Mouse (Mus musculus) embryo, embryonic 9.5 days (tissue): ENCODE data around the gene Tas2r138.
"Not testable (repeated sequence)": the region's sequence is repeated elsewhere in the genome, so short reads cannot be mapped to it uniquely, and the experiment has no call there.

Experiments used
- DNase-seq: peaks from one replicate; pipeline ENCODE4 v3.0.0-alpha.2; 2017; ENCODE audit errors: extremely low spot score

The Tas2r138 gene

GRCm38 (mm10) chr6:40613260-40613852 lies at the start of gene Tas2r138:
TSS of gene Tas2r138 (minus strand) at chr6:40613310.
- no peak for DNase-seq

GRCm38 (mm10) chr6:40660930-40661329 lies 47.8 kb upstream of the Tas2r138 start:
- DNase-seq, result no peak

GRCm38 (mm10) chr6:40650953-40651352 lies 37.8 kb upstream of the Tas2r138 start:
- DNase-seq, result no peak

- no peak for DNase-seq
Observed at GRCm38 (mm10) chr6:40645701-40646100, 32.6 kb upstream of the Tas2r138 start.

- DNase-seq, result no peak
Observed at GRCm38 (mm10) chr6:40640710-40641538, 27.8 kb upstream of the Tas2r138 start.

- DNase-seq, result no peak
Observed at GRCm38 (mm10) chr6:40637755-40638154, 24.6 kb upstream of the Tas2r138 start.

GRCm38 (mm10) chr6:40635559-40635958 lies 22.4 kb upstream of the Tas2r138 start:
- no peak for DNase-seq

- DNase-seq, result no peak
Observed at GRCm38 (mm10) chr6:40634640-40635071, 21.5 kb upstream of the Tas2r138 start.

- no peak for DNase-seq
Observed at GRCm38 (mm10) chr6:40628406-40629000, 15.4 kb upstream of the Tas2r138 start, which contains the start of gene Mgam. TSS of gene Mgam (plus strand) at chr6:40628831.

GRCm38 (mm10) chr6:40626111-40626510 lies 13.0 kb upstream of the Tas2r138 start:
- DNase-seq, result no peak

GRCm38 (mm10) chr6:40617965-40618364 lies 4.9 kb upstream of the Tas2r138 start:
- peak; percentile 51 for DNase-seq

GRCm38 (mm10) chr6:40610244-40610643 lies 2.9 kb downstream of the Tas2r138 start:
- DNase-seq, result no peak

GRCm38 (mm10) chr6:40607431-40607830 lies 5.7 kb downstream of the Tas2r138 start:
- no peak for DNase-seq

- not testable (repeated sequence) for DNase-seq
Observed at GRCm38 (mm10) chr6:40598546-40598945, 14.6 kb downstream of the Tas2r138 start.

- DNase-seq, result no peak
Observed at GRCm38 (mm10) chr6:40594804-40595550, 18.1 kb downstream of the Tas2r138 start.

GRCm38 (mm10) chr6:40588346-40588745 lies 24.8 kb downstream of the Tas2r138 start:
- DNase-seq, result no peak

- DNase-seq, result no peak
Observed at GRCm38 (mm10) chr6:40585645-40586044, 27.5 kb downstream of the Tas2r138 start, which contains the start of gene Clec5a. TSS of gene Clec5a (minus strand) at chr6:40585821.

- no peak for DNase-seq
Observed at GRCm38 (mm10) chr6:40584336-40584735, 28.8 kb downstream of the Tas2r138 start.

- DNase-seq, result no peak
Observed at GRCm38 (mm10) chr6:40576305-40576704, 36.8 kb downstream of the Tas2r138 start.

GRCm38 (mm10) chr6:40573618-40574017 lies 39.5 kb downstream of the Tas2r138 start:
- DNase-seq, result no peak

- no peak for DNase-seq
Observed at GRCm38 (mm10) chr6:40569187-40569586, 43.9 kb downstream of the Tas2r138 start, which contains the start of gene Olfr460. TSS of gene Olfr460 (plus strand) at chr6:40569487.
